Mouse (Mus musculus) thymus, postnatal 0 days (tissue): ENCODE data around the gene Hamp. TPM values are rescaled to one million over a fixed set of nuclear protein-coding genes. Genes with fewer than 3 reads are reported as not detected.
A peak's percentile ranks its signal among the peaks of the same experiment; 100 is the strongest.
"Not testable (repeated sequence)": the region's sequence is repeated elsewhere in the genome, so short reads cannot be mapped to it uniquely, and the experiment has no call there.

Source experiments
- DNase-seq: peaks from one replicate; pipeline ENCODE4 v3.0.0-alpha.2; 2015; ENCODE audit warnings: low spot score
- polyA plus RNA-seq: library from polyadenylated mRNA; unstranded; fragments of >200 nt; fragmentation: Nextera tagmentation; extraction: Ambion mirVana; gene quantifications from 2 replicates; pipeline ENCODE4 v1.2.1, GENCODE M21; 2015

The Hamp gene
- polyA plus RNA-seq, 1 experiment from 2014 or later: 2.4 TPM

- peak; percentile 68 for DNase-seq
Observed at GRCm38 (mm10) chr7:30956756-30957366, 13.0 kb upstream of the Hamp start, which contains the start of gene Usf2. Gene Usf2, minus strand, starts transcription at chr7:30956803.

DNA sequence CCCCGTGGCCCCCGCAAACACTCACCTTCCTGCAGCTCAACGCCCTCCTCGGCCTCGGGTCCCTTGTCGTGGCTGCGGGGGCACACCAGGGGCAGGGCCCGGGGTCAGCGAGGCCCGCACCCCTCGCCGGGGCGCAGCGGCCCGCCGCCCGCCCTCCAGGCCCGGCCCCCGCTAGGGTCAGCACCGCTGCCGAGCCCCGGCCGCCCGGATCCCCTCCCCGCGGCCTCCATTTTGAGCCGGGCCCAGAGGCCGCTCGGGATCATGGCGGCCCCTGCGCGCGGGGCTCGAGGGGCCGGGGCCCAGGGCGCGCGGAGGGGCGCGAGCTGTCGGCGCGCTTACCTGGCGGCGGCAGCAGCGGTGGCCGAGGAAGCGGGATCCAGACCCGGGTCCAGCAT, 12.5 kb upstream of the Hamp start:
- DNase-seq: peak; percentile 65

GRCm38 (mm10) chr7:30955584-30956356, 11.9 kb upstream of the Hamp start:
- peak; percentile 64 for DNase-seq

GRCm38 (mm10) chr7:30954971-30955520, 11.2 kb upstream of the Hamp start:
- no peak for DNase-seq

- DNase-seq: no peak
Observed at GRCm38 (mm10) chr7:30954036-30954435, 10.2 kb upstream of the Hamp start.

DNA sequence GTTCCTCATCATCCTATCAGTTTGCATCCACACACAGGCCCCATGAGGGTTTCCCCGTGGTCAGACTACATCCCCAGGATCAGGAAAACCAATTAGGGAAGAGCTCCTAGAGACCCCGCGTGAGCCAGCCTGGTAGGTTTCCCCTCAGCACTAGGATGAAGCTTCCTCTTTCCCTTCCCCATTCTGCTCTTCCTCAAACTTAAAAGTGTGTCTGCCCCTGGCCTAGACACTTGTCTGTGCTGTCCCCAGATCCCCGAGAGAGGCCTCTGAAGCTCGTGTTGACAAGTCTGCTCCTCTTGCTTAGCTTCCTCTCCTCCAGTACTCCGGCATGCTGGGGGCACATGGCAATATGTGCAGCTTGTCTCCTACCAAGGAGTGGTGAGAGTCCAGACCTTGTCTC, 9.6 kb upstream of the Hamp start:
- no peak for DNase-seq

DNA sequence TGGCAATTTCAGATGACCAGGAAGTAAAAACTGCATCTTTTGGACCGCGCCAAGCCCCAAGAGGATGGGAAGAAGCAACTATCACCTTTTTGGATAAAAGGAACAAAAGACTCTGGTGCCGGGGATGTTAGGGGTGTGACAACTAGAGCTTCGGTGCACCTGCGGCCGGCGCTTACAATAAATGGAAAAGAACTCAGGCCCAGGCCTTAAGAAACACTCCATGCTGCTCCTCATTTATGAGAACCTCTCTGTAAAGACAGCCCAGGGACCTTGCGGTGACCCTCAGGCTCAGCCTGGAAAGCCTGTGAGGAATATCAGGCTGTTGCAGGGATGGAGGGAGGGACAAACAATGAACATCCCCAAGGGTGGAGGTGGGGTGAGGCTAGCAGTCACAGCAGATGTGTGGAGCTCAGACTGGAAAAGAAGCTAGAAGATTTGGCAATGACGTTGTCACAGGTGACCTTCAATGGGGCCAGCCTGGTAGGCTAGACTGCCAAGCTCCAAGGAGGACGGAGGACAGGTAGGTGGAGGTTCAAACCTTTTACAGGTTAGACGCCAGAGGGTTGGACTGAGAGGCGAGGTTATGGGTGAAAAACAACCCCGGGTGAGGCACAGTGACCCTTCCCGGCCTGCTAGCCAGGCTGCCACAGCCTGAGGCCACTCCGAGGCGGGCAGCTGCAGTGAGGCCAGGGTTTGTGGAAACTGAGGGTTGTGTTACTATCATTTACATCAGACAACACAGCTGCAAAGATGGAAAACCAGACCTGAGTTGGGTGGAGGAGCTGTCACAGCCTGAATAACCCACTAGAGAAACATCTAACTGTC, 8.8 kb upstream of the Hamp start:
- no peak for DNase-seq

- DNase-seq: not testable (repeated sequence)
Observed at GRCm38 (mm10) chr7:30949902-30950301, 6.1 kb upstream of the Hamp start.

GRCm38 (mm10) chr7:30945876-30946275, 2.0 kb upstream of the Hamp start:
- no peak for DNase-seq

DNA sequence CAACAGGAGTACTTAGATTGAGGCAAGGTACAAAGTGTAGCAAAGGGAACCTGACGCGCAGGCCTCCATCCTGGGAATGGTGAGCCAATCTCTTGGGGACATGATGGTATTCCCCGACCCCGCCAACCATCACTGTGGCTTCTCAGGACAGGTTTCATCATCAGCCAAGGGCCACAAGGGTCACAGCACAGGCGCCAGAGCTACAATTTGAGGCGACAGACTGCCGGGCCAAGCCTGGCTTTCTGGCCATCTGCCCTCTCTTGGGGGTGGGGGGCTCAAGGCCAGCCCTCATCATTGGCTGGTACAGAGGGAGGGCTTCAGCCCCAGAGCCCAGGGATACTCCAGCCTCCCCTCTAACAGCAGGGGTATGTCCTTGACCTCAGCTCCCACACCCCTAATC, 1.6 kb upstream of the Hamp start:
- not testable (repeated sequence) for DNase-seq

GRCm38 (mm10) chr7:30944706-30945105, 874 bp upstream of the Hamp start:
- DNase-seq: not testable (repeated sequence)

GRCm38 (mm10) chr7:30942365-30942764, 1.5 kb downstream of the Hamp start:
- not testable (repeated sequence) for DNase-seq

GRCm38 (mm10) chr7:30940070-30940469, 3.8 kb downstream of the Hamp start:
- DNase-seq: not testable (repeated sequence)

DNA sequence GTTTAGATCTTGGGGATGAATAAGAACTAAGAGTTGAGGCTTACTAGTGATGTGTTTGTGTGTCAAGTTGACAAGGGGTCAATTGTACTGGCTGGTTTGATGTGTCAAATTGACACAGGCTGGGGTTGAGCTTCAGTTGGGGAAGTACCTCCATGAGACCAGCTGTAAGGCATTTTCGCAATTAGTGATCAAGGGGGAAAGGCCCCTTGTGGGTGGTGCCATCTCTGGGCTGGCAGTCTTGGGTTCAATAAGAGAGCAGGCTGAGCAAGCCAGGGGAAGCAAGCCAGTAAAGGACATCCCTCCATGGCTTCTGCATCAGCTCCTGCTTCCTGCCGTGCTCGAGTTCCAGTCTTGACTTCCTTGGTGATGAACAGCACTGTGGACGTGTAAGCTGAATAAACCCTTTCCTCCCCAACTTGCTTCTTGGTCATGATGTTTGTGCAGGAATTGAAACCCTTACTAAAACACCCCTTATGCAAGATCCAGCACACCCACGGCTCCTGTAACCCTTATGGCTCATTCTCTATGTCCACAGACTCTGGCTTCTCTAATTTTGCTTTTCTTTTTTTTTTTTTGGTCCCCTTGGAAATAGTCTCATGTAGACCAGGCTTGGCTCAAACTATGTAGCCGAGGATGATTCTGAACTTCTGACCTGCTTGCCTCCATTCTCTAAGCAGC, 8.3 kb downstream of the Hamp start:
- not testable (repeated sequence) for DNase-seq

- not testable (repeated sequence) for DNase-seq
Observed at GRCm38 (mm10) chr7:30924581-30924980, 19.3 kb downstream of the Hamp start, which contains the start of gene Hamp2. Gene Hamp2, minus strand, starts transcription at chr7:30924681.

DNA sequence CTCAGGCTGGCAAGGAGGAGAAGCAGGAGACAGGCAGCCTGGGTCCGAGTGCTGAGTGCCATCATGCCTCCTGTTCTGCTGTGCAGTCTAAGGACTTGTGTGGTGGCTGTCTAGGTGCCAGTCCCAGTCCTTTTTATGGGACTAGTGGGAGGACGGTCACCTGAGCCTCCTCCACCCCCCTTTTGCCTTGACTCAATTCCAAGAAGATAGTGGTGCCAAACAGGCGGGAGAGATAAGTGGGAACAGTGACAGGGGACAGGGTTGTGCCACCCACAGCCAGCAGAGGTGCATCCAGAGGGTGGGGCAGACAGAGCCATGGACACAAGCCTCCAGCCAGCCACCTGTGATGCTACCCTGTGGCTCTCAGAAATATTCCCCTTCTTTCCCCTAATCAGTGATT, 19.8 kb downstream of the Hamp start:
- DNase-seq: no peak

GRCm38 (mm10) chr7:30922490-30922889, 21.3 kb downstream of the Hamp start:
- not testable (repeated sequence) for DNase-seq

DNA sequence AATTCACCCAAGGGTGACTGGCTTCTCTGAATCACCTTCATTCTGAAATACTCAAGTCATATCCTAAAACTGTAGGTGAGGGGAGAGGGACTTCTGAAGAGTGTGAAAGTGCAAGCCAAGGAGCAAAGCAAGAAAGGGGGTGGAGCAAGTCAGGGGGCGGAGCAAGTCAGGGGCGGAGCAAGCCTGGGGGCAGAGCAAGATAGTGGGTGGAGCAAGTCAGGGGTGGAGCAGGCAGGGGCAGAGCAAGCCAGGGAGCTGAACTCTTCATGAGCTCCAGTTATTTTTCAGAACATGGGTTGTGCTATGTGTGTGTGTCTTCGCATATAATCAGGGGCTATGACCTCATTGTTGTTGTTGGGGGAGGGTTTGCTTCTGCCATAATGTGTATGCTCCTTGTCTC, 23.6 kb downstream of the Hamp start:
- peak; percentile 12 for DNase-seq

- no peak for DNase-seq
Observed at GRCm38 (mm10) chr7:30917219-30917618, 26.6 kb downstream of the Hamp start.

DNA sequence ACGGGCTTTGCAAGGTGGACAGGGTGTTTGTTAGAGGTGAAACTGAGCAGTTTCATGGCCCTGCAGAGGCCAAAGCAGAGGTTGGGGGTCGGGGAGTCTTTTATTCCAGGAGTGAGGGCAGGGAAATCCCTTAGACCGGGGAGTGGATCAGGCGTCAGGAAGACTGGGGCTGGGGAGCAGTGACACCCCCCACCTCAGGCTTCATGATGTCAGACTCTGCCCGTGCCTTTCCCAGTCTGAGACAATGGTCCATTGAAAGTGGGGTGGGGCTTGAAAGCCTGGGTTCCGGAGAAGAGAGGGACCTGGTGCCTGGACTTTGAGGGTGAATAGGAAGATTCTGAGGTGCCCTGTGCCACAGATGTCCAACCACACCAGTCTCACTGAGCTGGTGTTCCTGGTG, 27.1 kb downstream of the Hamp start:
- DNase-seq: no peak

DNA sequence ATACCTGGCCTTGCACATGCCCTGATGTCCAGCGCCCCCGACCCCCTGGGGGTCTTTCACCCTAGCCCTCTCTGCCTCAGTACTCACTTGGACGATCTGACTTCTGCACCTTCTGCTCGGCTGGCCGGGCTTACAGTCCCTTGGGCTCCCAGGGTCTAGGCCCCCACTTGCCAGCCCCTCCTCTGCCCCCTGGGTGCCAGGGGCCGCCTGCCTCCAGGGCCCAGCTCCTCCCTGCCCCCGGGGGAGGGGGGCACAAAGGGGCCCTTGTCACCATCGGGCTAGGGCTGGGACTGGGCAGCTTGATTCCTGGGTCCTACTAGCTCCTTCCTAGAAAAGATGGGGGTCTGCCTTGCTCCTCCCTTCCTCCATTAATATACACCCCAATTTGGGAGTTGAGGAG, 29.1 kb downstream of the Hamp start, which contains the start of gene Mag:
TSS of gene Mag (minus strand) at position 142 of the 400 bp plus-strand sequence.
- DNase-seq: no peak
